Mouse (Mus musculus): ENCODE measurements around the gene Dgcr6.

- no peak for TF ChIP-seq POLR2A (IDR thresholded peaks at IDR 0.05; ENCODE audit: borderline replicate concordance, extremely low read depth, insufficient read depth, insufficient read length, poor library complexity, severe bottlenecking)
- TF ChIP-seq CTCF (IDR thresholded peaks at IDR 0.05; ENCODE audit: borderline replicate concordance, extremely low read depth, insufficient read depth, insufficient read length) = no peak
Measured at GRCm38 (mm10) chr16:18102816-18103215, 50.2 kb downstream of the Dgcr6 start.
